Mouse (Mus musculus) limb, embryonic 14.5 days (tissue): ENCODE data around the gene Ybx3. TPM values are rescaled to one million over a fixed set of nuclear protein-coding genes. Genes with fewer than 3 reads are reported as not detected.

Source experiments
- ATAC-seq: fragments of 200-750 bp; cut with Nextera tagmentation; 2 replicates; pipeline ENCODE4 v1.8.0; 2017; ENCODE audit warnings: low read depth, moderate number of reproducible peaks, moderate TSS enrichment; ENCODE audit not compliant: low FRiP score
- DNase-seq: peaks from one replicate; pipeline ENCODE4 v3.0.0-alpha.2; 2015; ENCODE audit warnings: low spot score
- H3K27ac ChIP-seq: fragments of 300-500 bp; sonication (generic); replicated peaks from 2 replicates; pipeline ENCODE4 v1.5.1; 2014; ENCODE audit warnings: low read depth, mild to moderate bottlenecking, low read length, moderate library complexity, mixed read lengths
- H3K27me3 ChIP-seq: fragments of 300-500 bp; sonication (generic); 2 replicates; pipeline ENCODE4 v1.6.1; 2014; ENCODE audit warnings: low read length, mixed read lengths; ENCODE audit not compliant: control insufficient read depth, insufficient read depth
- H3K36me3 ChIP-seq: fragments of 300-500 bp; sonication (generic); 2 replicates; pipeline ENCODE4 v1.6.1; 2014; ENCODE audit warnings: mild to moderate bottlenecking, low read length, moderate library complexity, mixed read lengths; ENCODE audit not compliant: control insufficient read depth, insufficient read depth
- H3K4me1 ChIP-seq: fragments of 300-500 bp; sonication (generic); 2 replicates; pipeline ENCODE4 v1.6.1; 2014; ENCODE audit warnings: antibody characterized with exemption, low read length, mixed read lengths; ENCODE audit not compliant: control insufficient read depth, insufficient read depth
- H3K4me2 ChIP-seq: fragments of 300-500 bp; sonication (generic); replicated peaks from 2 replicates; pipeline ENCODE4 v1.6.1; 2014; ENCODE audit warnings: low read depth, mild to moderate bottlenecking, low read length, moderate library complexity; ENCODE audit not compliant: severe bottlenecking
- H3K4me3 ChIP-seq: fragments of 300-500 bp; sonication (generic); replicated peaks from 2 replicates; pipeline ENCODE4 v1.5.1; 2014; ENCODE audit warnings: low read length
- H3K9ac ChIP-seq: fragments of 300-500 bp; sonication (generic); 2 replicates; pipeline ENCODE4 v1.6.1; 2014; ENCODE audit warnings: mild to moderate bottlenecking, low read depth, low read length, moderate library complexity; ENCODE audit not compliant: severe bottlenecking
- H3K9me3 ChIP-seq: fragments of 300-500 bp; sonication (generic); 2 replicates; pipeline ENCODE4 v1.6.1; 2016; ENCODE audit warnings: low read length; ENCODE audit not compliant: control insufficient read depth
- POLR2A ChIP-seq: fragments of 200-500 bp; IDR thresholded peaks from 2 replicates; pipeline ENCODE4 v1.8.0; 2012; ENCODE audit warnings: inconsistent platforms, mild to moderate bottlenecking, moderate library complexity, borderline replicate concordance; ENCODE audit not compliant: insufficient read depth, insufficient read length; ENCODE audit errors: extremely low read depth
- WGBS: fragments of 180-500 bp; shearing (Covaris S2); extraction: QIAGEN DNeasy Blood & Tissue Kit; methylation state at CpG from one replicate; pipeline ENCODE4 v1.1.7; 2014; 5-methylcytosine and 5-hydroxymethylcytosine counted together
- polyA plus RNA-seq, 2 experiments: library from polyadenylated mRNA; depleted of rRNA in 1 of 2; stranded (reverse) in 1 of 2; unstranded in 1 of 2; fragments of >200 nt; fragmentation: Nextera tagmentation in 1 of 2; extraction: Ambion mirVana in 1 of 2; gene quantifications; 2 replicates each; pipeline versions ENCODE4 v1.2.1 to v1.2.3; 2012 to 2014

Gene Ybx3
- polyA plus RNA-seq, 2 experiments, result 77.9 to 219 TPM

- no peak overlapping the region for H3K4me2 ChIP-seq
- DNase-seq (no peak), ATAC-seq (no peak)
- no peaks in the 10 kb centered on the region for H3K9me3 ChIP-seq
- no peaks in the 10 kb centered on the region for H3K36me3 ChIP-seq
- H3K4me3 ChIP-seq, result no peak overlapping the region
- 67% methylated on average over 3 of the region's 3 CpGs for WGBS
- H3K4me1 ChIP-seq, result no peaks in the 10 kb centered on the region
- no peak overlapping the region for H3K27ac ChIP-seq
- no peak overlapping the region for H3K9ac ChIP-seq
- no peak for TF ChIP-seq POLR2A
- H3K27me3 ChIP-seq, result no peaks in the 10 kb centered on the region
Observed at GRCm38 (mm10) chr6:131321854-131322639, 66.2 kb downstream of the Ybx3 start.

GRCm38 (mm10) chr6:131316155-131317101 lies 71.8 kb downstream of the Ybx3 start:
- Histone ChIP-seq H3K9me3 (no peaks in the 10 kb centered on the region), H3K36me3 (no peaks in the 10 kb centered on the region), H3K4me1 (no peaks in the 10 kb centered on the region), H3K4me2 (no peak overlapping the region), H3K27ac (no peak overlapping the region), H3K9ac (no peak overlapping the region), H3K4me3 (no peak overlapping the region), H3K27me3 (no peaks in the 10 kb centered on the region)
- no peak for DNase-seq
- 84% methylated on average over 7 of the region's 7 CpGs for WGBS
- no peak for ATAC-seq
- no peak for TF ChIP-seq POLR2A

Other genes with a start within 250 kb of the Ybx3 start
- 0.20 and 0.22 TPM in 2 replicates for gene Klra2, start 141.1 kb downstream of the Ybx3 start, polyA plus RNA-seq (2012; rRNA removed)
- 0.14 TPM in 1 of 2 replicates, not detected in the other for gene Klra2, start 141.1 kb downstream of the Ybx3 start, polyA plus RNA-seq (2014; fragmentation: Nextera tagmentation; extraction: Ambion mirVana)
- 26.2 and 35.8 TPM in 2 replicates for gene Magohb, start 95.2 kb downstream of the Ybx3 start, polyA plus RNA-seq (2012; rRNA removed)
- 54.4 and 61.1 TPM in 2 replicates for gene Magohb, start 95.2 kb downstream of the Ybx3 start, polyA plus RNA-seq (2014; fragmentation: Nextera tagmentation; extraction: Ambion mirVana)
- 1.1 and 1.3 TPM in 2 replicates for gene Styk1, start 34.9 kb downstream of the Ybx3 start, polyA plus RNA-seq (2012; rRNA removed)
- 1.1 and 1.5 TPM in 2 replicates for gene Styk1, start 34.9 kb downstream of the Ybx3 start, polyA plus RNA-seq (2014; fragmentation: Nextera tagmentation; extraction: Ambion mirVana)
- gene 5430401F13Rik, start 97.9 kb upstream of the Ybx3 start, polyA plus RNA-seq (2012; rRNA removed), result not detected in 2 replicates
- not detected in 2 replicates for gene 5430401F13Rik, start 97.9 kb upstream of the Ybx3 start, polyA plus RNA-seq (2014; fragmentation: Nextera tagmentation; extraction: Ambion mirVana)
- gene Gm6619, start 97.9 kb upstream of the Ybx3 start, polyA plus RNA-seq (2012; rRNA removed), result not detected in 2 replicates
- gene Gm6619, start 97.9 kb upstream of the Ybx3 start, polyA plus RNA-seq (2014; fragmentation: Nextera tagmentation; extraction: Ambion mirVana), result not detected in 2 replicates
- not detected in 2 replicates for gene Tas2r130, start 242.4 kb upstream of the Ybx3 start, polyA plus RNA-seq (2012; rRNA removed)
- not detected in 2 replicates for gene Tas2r130, start 242.4 kb upstream of the Ybx3 start, polyA plus RNA-seq (2014; fragmentation: Nextera tagmentation; extraction: Ambion mirVana)